Mouse (Mus musculus) heart, embryonic 13.5 days (tissue): ENCODE results near the gene Syngr4. TPM values are rescaled to one million over a fixed set of nuclear protein-coding genes. Genes with fewer than 3 reads are reported as not detected.

Experiments
- polyA plus RNA-seq: library from polyadenylated mRNA; unstranded; fragments of >200 nt; fragmentation: Nextera tagmentation; extraction: Ambion mirVana; gene quantifications from 2 replicates; pipeline ENCODE4 v1.2.1, GENCODE M21; 2015

Gene Syngr4
- polyA plus RNA-seq, 1 experiment from 2014 or later, result 0.90 TPM

Other genes starting within 250 kb of the Syngr4 start
- 0.86 and 1.1 TPM in 2 replicates for gene Fut2, start 230.3 kb downstream of the Syngr4 start, polyA plus RNA-seq
- gene Ntn5, start 212.7 kb downstream of the Syngr4 start, polyA plus RNA-seq, result 0.11 TPM in 1 of 2 replicates, not detected in the other
- 0.29 and 0.47 TPM in 2 replicates for gene Sec1, start 202.3 kb downstream of the Syngr4 start, polyA plus RNA-seq
- 5.4 and 6.0 TPM in 2 replicates for gene Car11, start 196.9 kb downstream of the Syngr4 start, polyA plus RNA-seq
- gene Dbp, start 191.6 kb downstream of the Syngr4 start, polyA plus RNA-seq, result 2.2 and 3.5 TPM in 2 replicates
- gene Rpl18, start 181.3 kb downstream of the Syngr4 start, polyA plus RNA-seq, result 630 and 695 TPM in 2 replicates
- gene Sphk2, start 178.7 kb downstream of the Syngr4 start, polyA plus RNA-seq, result 16.7 and 17.5 TPM in 2 replicates
- gene Fam83e, start 175.5 kb downstream of the Syngr4 start, polyA plus RNA-seq, result 0.20 and 0.31 TPM in 2 replicates
- gene Spaca4, start 170.9 kb downstream of the Syngr4 start, polyA plus RNA-seq, result not detected in 2 replicates
- gene Lmtk3, start 113.0 kb downstream of the Syngr4 start, polyA plus RNA-seq, result 0.62 and 0.80 TPM in 2 replicates
- 0.24 and 0.38 TPM in 2 replicates for gene Sult2b1, start 112.0 kb downstream of the Syngr4 start, polyA plus RNA-seq
- 90.1 and 103 TPM in 2 replicates for gene Cyth2, start 82.1 kb downstream of the Syngr4 start, polyA plus RNA-seq
- 0.39 and 0.43 TPM in 2 replicates for gene Kcnj14, start 71.9 kb downstream of the Syngr4 start, polyA plus RNA-seq
- gene Grwd1, start 65.8 kb downstream of the Syngr4 start, polyA plus RNA-seq, result 41.9 and 44.1 TPM in 2 replicates
- gene Kdelr1, start 23.9 kb downstream of the Syngr4 start, polyA plus RNA-seq, result 56.4 and 58.7 TPM in 2 replicates
- 0.13 and 0.23 TPM in 2 replicates for gene Grin2d, start 18.3 kb downstream of the Syngr4 start, polyA plus RNA-seq
- 5.8 and 6.8 TPM in 2 replicates for gene Tmem143, start 227 bp upstream of the Syngr4 start, polyA plus RNA-seq
- 84.1 and 92.1 TPM in 2 replicates for gene Emp3, start 24.7 kb upstream of the Syngr4 start, polyA plus RNA-seq
- 2.7 and 3.4 TPM in 2 replicates for gene Ccdc114, start 27.4 kb upstream of the Syngr4 start, polyA plus RNA-seq
- 0.11 and 0.23 TPM in 2 replicates for gene Abcc6, start 133.6 kb upstream of the Syngr4 start, polyA plus RNA-seq
- 37.7 and 39.2 TPM in 2 replicates for gene Nomo1, start 137.0 kb upstream of the Syngr4 start, polyA plus RNA-seq
- 5.3 and 7.1 TPM in 2 replicates for gene Kcnj11, start 204.1 kb upstream of the Syngr4 start, polyA plus RNA-seq